Mouse (Mus musculus) heart, postnatal 14 days (tissue): ENCODE data around the gene Hspbp1. TPM values are rescaled to one million over a fixed set of nuclear protein-coding genes. Genes with fewer than 3 reads are reported as not detected.
A peak's percentile ranks its signal among the peaks of the same experiment; 100 is the strongest.

Experiments
- DNase-seq, 2 experiments: peaks; one replicate each; pipeline ENCODE4 v3.0.0; 2021 to 2022
- intact Hi-C: fragments of 180-260 bp; cut with DNase I; formaldehyde crosslinking; loops from one replicate; pipeline ENCODE4 v1.15.1; 2025
- long read RNA-seq, 2 experiments: library from polyadenylated mRNA; stranded (forward); transcript quantifications; one replicate each; pipeline ENCODE4 v2.0.0; 2021
- total RNA-seq, 2 experiments: library from RNA; stranded (reverse); gene quantifications; 2 replicates each; pipeline ENCODE4 v1.2.3; 2021

Gene Hspbp1
- 10 to 100 TPM; 29.2 to 33.7 TPM for total RNA-seq
- long read RNA-seq, experiment 1, transcript Hspbp1-201 (8 exons, 1,593 nt) = major isoform, 25 of 86 reads
- long read RNA-seq, experiment 1, partial matches to known transcripts = 5 of 86 reads
- long read RNA-seq, experiment 1, other reads (novel, unspliced or antisense) = 56 of 86 reads
- long read RNA-seq, experiment 2, transcript Hspbp1-201 (8 exons, 1,593 nt) = major isoform, 10 of 53 reads
- long read RNA-seq, experiment 2, partial matches to known transcripts = 3 of 53 reads
- long read RNA-seq, experiment 2, other reads (novel, unspliced or antisense) = 40 of 53 reads

GRCm38 (mm10) chr7:4684632-4685417 lies at the start of gene Hspbp1:
Gene Hspbp1, minus strand, starts transcription at chr7:4685068.
- intact Hi-C loops = no loop called here
- peak; percentile 89 to 92 for DNase-seq

GRCm38 (mm10) chr7:4732968-4733392 lies 48.1 kb upstream of the Hspbp1 start:
- no peak for DNase-seq
- intact Hi-C loops = no loop called here

GRCm38 (mm10) chr7:4731090-4731489 lies 46.2 kb upstream of the Hspbp1 start:
- DNase-seq = no peak
- intact Hi-C loops = no loop called here

- intact Hi-C loops = no loop called here
- DNase-seq = no peak
These were observed 40.3 kb upstream of the Hspbp1 start, which contains the start of gene Tmem150b for GRCm38 (mm10) chr7:4725169-4725568. Gene Tmem150b, minus strand, starts transcription at chr7:4725249.

GRCm38 (mm10) chr7:4724359-4724758 lies 39.5 kb upstream of the Hspbp1 start:
- DNase-seq = no peak
- intact Hi-C loops = no loop called here

GRCm38 (mm10) chr7:4723508-4723907 lies 38.6 kb upstream of the Hspbp1 start:
- DNase-seq = peak in 1 of 2 experiments; percentile 26
- intact Hi-C loops = no loop called here

GRCm38 (mm10) chr7:4719276-4719675 lies 34.4 kb upstream of the Hspbp1 start:
- intact Hi-C loops = no loop called here
- no peak for DNase-seq

- no peak for DNase-seq
- intact Hi-C loops = no loop called here
These were observed 32.1 kb upstream of the Hspbp1 start for GRCm38 (mm10) chr7:4716955-4717354.

GRCm38 (mm10) chr7:4712594-4712993 lies 27.7 kb upstream of the Hspbp1 start:
- intact Hi-C loops = no loop called here
- DNase-seq = no peak

- intact Hi-C loops = loop anchor here (5.0 to 10.0 kb wide), 2 partner anchors 92 to 150 kb away; no protein-coding TSS in a partner anchor
- DNase-seq = peak; percentile 30 to 39
These were observed 20.2 kb upstream of the Hspbp1 start for GRCm38 (mm10) chr7:4705098-4705497.

- no peak for DNase-seq
- intact Hi-C loops = loop anchor here (10.0 kb wide), 1 partner anchor 148 kb away; no protein-coding TSS in a partner anchor
These were observed 18.3 kb upstream of the Hspbp1 start for GRCm38 (mm10) chr7:4703195-4703594.

- no peak for DNase-seq
- intact Hi-C loops = loop anchor here (10.0 kb wide), 1 partner anchor 148 kb away; no protein-coding TSS in a partner anchor
These were observed 17.5 kb upstream of the Hspbp1 start for GRCm38 (mm10) chr7:4702334-4702733.

- no peak for DNase-seq
- intact Hi-C loops = no loop called here
These were observed 8.1 kb upstream of the Hspbp1 start for GRCm38 (mm10) chr7:4693004-4693403.

- DNase-seq = peak in 1 of 2 experiments; percentile 11
- intact Hi-C loops = no loop called here
These were observed 6.2 kb upstream of the Hspbp1 start for GRCm38 (mm10) chr7:4690951-4691653.

- intact Hi-C loops = no loop called here
- DNase-seq = peak; percentile 59 to 75
These were observed 5.5 kb upstream of the Hspbp1 start, which contains the start of gene Brsk1 for GRCm38 (mm10) chr7:4690387-4690786. Gene Brsk1, plus strand, starts transcription at chr7:4690604.

GRCm38 (mm10) chr7:4684203-4684602 lies 665 bp downstream of the Hspbp1 start:
- DNase-seq = peak in 1 of 2 experiments; percentile 9
- intact Hi-C loops = no loop called here

- intact Hi-C loops = loop anchor here (2.0 kb wide), 2 partner anchors 25 to 109 kb away; partner anchors contain the start of genes Ppp6r1 and Rpl28
- no peak for DNase-seq
These were observed 1.6 kb downstream of the Hspbp1 start for GRCm38 (mm10) chr7:4683307-4683706.

GRCm38 (mm10) chr7:4675200-4675599 lies 9.7 kb downstream of the Hspbp1 start:
- DNase-seq = no peak
- intact Hi-C loops = no loop called here

GRCm38 (mm10) chr7:4674114-4674731 lies 10.6 kb downstream of the Hspbp1 start:
- intact Hi-C loops = no loop called here
- DNase-seq = no peak

- no peak for DNase-seq
- intact Hi-C loops = no loop called here
These were observed 12.9 kb downstream of the Hspbp1 start for GRCm38 (mm10) chr7:4671956-4672355.
